Mouse (Mus musculus) ES-E14 (cell line): Measurements from ENCODE around the gene Olfr1291-ps1.

ENCODE experiments used
- HCFC1 ChIP-seq: IDR thresholded peaks from 2 replicates; pipeline ENCODE4 v1.6.1; 2012; ENCODE audit warnings: low read length, inconsistent platforms, borderline replicate concordance; ENCODE audit not compliant: insufficient read depth
- MAFK ChIP-seq: IDR thresholded peaks from 2 replicates; pipeline ENCODE4 v1.6.1; 2014; ENCODE audit warnings: mild to moderate bottlenecking, low read depth, low read length, inconsistent platforms; ENCODE audit not compliant: insufficient read depth
- ZC3H11A ChIP-seq: IDR thresholded peaks from 2 replicates; pipeline ENCODE4 v1.6.1; 2012; ENCODE audit warnings: low read depth, mild to moderate bottlenecking, inconsistent platforms, low read length, borderline replicate concordance
- ZNF384 ChIP-seq: IDR thresholded peaks from 2 replicates; pipeline ENCODE4 v1.6.1; 2012; ENCODE audit warnings: low read depth, low read length, inconsistent platforms

DNA sequence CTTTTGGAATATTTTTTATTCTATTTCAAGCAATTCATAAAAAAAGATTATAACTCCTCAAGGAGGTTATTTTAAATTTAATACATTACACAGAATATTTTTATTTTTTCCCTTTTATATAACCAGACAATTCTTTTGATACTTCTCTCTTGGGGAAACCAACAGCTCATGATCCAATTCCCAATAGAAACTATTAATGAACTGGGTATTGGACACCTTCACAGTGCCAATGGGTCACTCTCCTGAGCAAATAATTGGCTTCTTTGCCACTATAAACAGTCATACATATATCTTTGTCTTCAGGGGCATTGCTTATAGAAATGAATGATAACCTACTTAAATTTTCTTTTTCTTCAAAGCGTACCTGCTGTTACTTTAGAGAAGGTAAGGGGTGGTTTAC is 23.2 kb upstream of the Olfr1291-ps1 start, which contains the start of gene Olfr1288:
- TF ChIP-seq ZNF384 (no peak), MAFK (no peak), HCFC1 (no peak), ZC3H11A (no peak)
